Mouse (Mus musculus): ENCODE data around the gene Ikzf5.

Ikzf5 gene

DNA sequence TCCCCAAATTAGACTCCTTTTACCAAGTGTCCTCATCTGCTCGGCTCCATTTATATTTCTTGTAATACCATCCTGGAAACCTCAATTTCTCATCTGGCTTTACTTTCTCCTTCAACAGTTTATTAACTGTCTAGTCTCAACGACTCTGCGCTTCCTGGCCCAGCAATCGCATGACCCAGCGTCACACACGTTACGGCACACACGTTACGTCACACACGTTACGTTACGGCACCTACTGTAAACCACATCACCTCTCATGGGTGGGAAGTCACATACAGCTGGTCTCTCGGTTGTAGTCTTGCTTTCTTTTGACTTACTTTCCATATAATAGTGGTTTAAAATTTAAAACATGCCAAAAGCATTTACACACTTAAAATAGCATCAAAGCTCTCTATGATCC lies 54.2 kb downstream of the Ikzf5 start:
- no peak for DNase-seq (ENCODE audit: low read depth, low spot score)

DNA sequence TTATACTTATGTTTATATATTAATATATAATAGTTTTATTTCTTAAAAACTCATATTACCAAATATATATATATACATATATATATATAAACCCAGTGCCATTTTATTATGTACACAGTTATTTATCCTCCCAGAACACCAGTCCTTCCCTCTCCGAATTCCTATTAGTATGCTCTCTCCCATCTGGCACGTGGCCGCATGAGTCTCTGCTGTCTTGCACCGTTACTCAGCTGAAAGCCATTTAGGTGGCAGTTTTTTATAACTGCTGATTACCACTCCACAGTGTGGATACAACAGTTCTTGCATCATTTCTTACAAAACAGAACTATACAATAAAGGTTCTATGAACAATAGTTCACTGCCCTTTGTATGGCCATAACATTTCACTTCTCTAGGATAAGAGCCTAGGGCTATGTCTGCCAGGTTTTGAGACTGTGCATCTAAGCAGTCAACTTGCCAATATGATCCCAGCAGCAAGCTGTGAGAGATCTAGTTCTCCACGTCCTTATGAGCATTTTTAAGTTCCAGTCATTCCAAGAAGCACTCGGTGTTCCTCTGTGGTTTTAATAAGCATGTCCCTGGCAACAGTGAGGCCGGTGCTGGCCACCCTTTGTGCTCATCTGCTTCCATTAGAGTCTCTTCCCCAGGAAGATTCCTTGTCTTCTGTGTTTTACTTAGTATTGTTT lies 64.3 kb downstream of the Ikzf5 start:
- no peak for DNase-seq (ENCODE audit: low read depth, low spot score)

Measured in R1 (cell line).